Mouse (Mus musculus) olfactory bulb, adult 2 months (tissue): ENCODE measurements around the gene Tex14. TPM values are rescaled to one million over a fixed set of nuclear protein-coding genes. Genes with fewer than 3 reads are reported as not detected.

Experiments
- H3K27ac ChIP-seq: fragments of 200-500 bp; 2 replicates; pipeline ENCODE4 v1.5.1; 2012; ENCODE audit warnings: low read depth, low read length; ENCODE audit not compliant: insufficient read depth
- H3K4me1 ChIP-seq: fragments of 200-500 bp; 2 replicates; pipeline ENCODE4 v1.6.1; 2012; ENCODE audit warnings: low read length; ENCODE audit not compliant: control insufficient read depth, insufficient read depth
- H3K4me3 ChIP-seq: fragments of 200-500 bp; 2 replicates; pipeline ENCODE4 v1.5.1; 2012; ENCODE audit warnings: mild to moderate bottlenecking, low read depth, low read length, moderate library complexity; ENCODE audit not compliant: insufficient read depth
- CTCF ChIP-seq: fragments of 200-500 bp; IDR thresholded peaks from 2 replicates; pipeline ENCODE4 v1.5.1; 2012; ENCODE audit warnings: low read depth, mild to moderate bottlenecking, low read length, moderate library complexity; ENCODE audit not compliant: insufficient read depth
- POLR2A ChIP-seq: fragments of 200-500 bp; IDR thresholded peaks from 2 replicates; pipeline ENCODE4 v1.6.1; 2012; ENCODE audit warnings: mild to moderate bottlenecking, low read depth, low read length, moderate library complexity; ENCODE audit not compliant: insufficient read depth
- WGBS: fragments of 180-500 bp; shearing (Covaris S2); methylation state at CpG from one replicate; pipeline ENCODE4 v1.1.7; 2018; 5-methylcytosine and 5-hydroxymethylcytosine counted together
- polyA plus RNA-seq: library from polyadenylated mRNA; stranded (reverse); fragments of >200 nt; gene quantifications from 2 replicates; pipeline ENCODE4 v1.2.4, GENCODE M21; 2012; ENCODE audit warnings: low replicate concordance; ENCODE audit not compliant: missing spikeins, insufficient read depth, insufficient read length

The Tex14 gene
- polyA plus RNA-seq, 1 experiment, result not detected

- Histone ChIP-seq H3K4me1 (peaks cover 41% of the 10 kb centered on the region), H3K4me3 (no peak overlapping the region), H3K27ac (peak overlapping the region; percentile 53)
- WGBS, result 45% methylated on average over 5 of the region's 5 CpGs
- TF ChIP-seq POLR2A, result no peak
- TF ChIP-seq CTCF, result no peak
Observed at GRCm38 (mm10) chr11:87570743-87571142, 165.9 kb downstream of the Tex14 start.

DNA sequence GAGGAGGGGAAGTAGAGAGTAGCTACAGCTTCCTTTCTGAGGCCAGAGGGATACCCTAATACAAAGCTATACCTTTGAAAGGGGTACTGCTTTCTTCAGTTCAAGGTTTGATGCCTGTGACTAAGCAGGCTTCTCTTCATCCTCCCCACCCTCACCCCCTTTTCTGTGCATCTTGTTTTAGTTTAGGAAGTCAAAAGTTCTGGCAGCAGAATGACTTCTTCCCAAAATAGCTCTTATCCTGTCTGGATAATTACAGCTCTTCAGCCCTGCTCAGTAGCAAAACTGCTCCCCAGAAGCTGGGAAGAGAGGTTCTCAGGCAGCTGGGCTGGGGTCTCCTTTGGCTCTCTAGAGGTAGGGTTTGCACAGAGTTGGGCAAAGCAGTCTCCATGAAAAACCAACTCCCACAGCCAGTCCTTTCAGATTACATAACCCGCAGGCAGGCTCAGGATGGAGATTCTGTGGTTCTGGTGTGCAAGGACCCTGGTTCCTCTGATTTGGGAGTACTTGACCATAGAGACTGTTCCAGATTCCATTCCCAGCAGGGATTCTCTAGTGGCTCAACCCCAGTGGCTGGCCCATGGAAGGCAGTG, 166.6 kb downstream of the Tex14 start:
- 45% methylated on average over 1 of the region's 1 CpGs for WGBS
- Histone ChIP-seq H3K4me1 (peaks cover 43% of the 10 kb centered on the region), H3K4me3 (no peak overlapping the region), H3K27ac (peak overlapping the region; percentile 92)
- no peak for TF ChIP-seq POLR2A
- no peak for TF ChIP-seq CTCF

DNA sequence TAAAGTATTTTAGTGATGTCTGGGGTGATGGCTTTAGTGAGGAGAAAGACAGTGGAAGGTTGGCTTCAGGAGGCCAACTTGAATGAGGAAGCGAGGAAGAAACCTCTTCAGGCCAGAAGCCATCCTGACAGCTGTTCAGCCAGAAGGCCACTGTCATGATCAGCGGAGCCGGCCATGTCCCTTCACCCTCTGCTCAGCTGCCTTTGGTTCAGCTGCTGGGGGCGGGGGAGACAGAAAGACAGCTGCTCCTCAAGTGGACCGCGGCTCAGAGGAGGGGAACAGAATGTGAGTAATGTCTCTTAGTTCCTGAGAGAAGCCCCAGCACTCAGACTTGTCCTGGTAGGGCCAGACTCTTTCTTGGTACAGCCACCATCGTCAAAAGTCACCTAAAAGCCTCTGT, 168.9 kb downstream of the Tex14 start:
- 84% methylated on average over 7 of the region's 7 CpGs for WGBS
- no peak for TF ChIP-seq POLR2A
- TF ChIP-seq CTCF, result no peak
- no peak overlapping the region for H3K27ac ChIP-seq

DNA sequence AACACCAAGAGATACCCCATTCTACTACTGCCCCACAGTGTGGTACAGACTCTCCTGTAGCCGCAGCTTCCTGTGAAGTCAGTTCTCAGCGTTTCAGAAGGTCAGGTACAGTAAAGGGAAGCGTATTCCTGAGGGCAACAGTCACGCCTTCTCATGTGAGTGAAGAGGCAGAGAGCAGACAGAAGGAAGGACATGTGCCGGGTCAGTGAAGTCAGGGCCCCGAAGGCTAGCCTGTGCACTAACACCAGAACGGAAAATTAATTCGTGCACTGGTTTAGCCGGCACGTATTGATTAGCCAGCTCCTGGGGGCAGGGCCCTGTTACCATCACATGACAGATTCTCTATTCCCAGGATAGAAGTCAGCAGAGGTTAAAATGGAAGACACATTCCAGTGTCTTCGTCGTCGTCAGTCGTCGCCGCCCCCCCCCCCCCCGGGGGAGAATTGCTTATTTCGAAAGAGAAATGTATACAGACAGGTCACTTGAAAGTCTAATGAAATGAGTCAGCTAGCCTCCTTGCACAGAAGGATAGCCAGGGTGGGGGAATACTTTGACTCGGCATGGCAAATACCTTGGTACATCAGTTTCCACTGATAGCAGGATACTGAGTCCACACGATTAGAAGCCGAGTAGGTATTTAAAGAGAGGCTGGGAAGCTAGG, 169.8 kb downstream of the Tex14 start:
- no peak overlapping the region for H3K4me3 ChIP-seq
- peaks cover 54% of the 10 kb centered on the region for H3K4me1 ChIP-seq
- 79% methylated on average over 21 of the region's 21 CpGs for WGBS
- TF ChIP-seq CTCF (no peak), POLR2A (no peak)
- H3K27ac ChIP-seq, result no peak overlapping the region

More for the DNA sequence above, 168.9 kb downstream of the Tex14 start:
- Histone ChIP-seq H3K4me3 (no peak overlapping the region), H3K4me1 (peaks cover 49% of the 10 kb centered on the region)

- 17% methylated on average over 6 of the region's 6 CpGs for WGBS
- Histone ChIP-seq H3K27ac (peak overlapping the region; percentile 72), H3K4me1 (peaks cover 53% of the 10 kb centered on the region), H3K4me3 (peak overlapping the region; percentile 89)
- TF ChIP-seq POLR2A (no peak), CTCF (no peak)
Observed at GRCm38 (mm10) chr11:87577601-87578248, 172.9 kb downstream of the Tex14 start.

DNA sequence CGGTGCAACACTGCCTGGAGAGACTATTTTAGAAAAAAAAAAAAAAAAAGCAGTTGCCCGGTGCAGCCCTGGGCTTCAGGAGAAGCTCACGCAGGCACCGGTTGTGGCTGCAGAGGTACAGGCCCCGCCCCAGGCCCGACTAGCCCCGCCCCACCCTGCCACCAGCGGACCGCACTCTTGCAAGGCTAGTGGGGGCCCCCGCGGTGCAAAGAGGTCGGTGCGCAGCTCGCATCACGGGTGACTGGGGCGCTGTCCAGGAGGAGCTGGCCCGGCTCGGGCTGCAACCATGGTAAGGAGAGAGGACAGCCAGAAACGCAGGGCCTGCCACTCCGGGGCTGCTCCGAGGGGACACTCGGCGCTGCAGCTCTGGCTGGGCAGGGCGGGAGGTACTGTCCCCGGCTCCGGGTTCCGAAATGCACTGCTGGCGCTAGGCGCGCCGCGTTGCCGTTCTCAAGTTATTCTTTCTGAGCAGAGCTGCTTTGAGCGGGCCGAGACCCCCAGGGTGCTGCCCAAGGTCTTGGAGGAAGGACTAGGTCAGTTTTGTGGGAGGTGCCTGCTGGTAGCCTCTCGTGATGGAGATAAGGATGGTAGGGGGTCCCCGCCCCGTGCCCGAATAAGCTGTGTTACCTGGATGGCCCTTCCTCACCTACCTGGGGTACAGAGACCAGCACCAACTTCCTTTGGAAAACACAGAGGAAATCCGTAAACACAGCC, 173.5 kb downstream of the Tex14 start:
- peak overlapping the region; percentile 89 for H3K4me3 ChIP-seq
- H3K27ac ChIP-seq, result peak overlapping the region; percentile 92
- peak; percentile 69; the same call in 1 of the 2 replicates for TF ChIP-seq POLR2A
- no peak for TF ChIP-seq CTCF
- peaks cover 54% of the 10 kb centered on the region for H3K4me1 ChIP-seq
- WGBS, result under 1% methylated on average over 40 of the region's 40 CpGs

DNA sequence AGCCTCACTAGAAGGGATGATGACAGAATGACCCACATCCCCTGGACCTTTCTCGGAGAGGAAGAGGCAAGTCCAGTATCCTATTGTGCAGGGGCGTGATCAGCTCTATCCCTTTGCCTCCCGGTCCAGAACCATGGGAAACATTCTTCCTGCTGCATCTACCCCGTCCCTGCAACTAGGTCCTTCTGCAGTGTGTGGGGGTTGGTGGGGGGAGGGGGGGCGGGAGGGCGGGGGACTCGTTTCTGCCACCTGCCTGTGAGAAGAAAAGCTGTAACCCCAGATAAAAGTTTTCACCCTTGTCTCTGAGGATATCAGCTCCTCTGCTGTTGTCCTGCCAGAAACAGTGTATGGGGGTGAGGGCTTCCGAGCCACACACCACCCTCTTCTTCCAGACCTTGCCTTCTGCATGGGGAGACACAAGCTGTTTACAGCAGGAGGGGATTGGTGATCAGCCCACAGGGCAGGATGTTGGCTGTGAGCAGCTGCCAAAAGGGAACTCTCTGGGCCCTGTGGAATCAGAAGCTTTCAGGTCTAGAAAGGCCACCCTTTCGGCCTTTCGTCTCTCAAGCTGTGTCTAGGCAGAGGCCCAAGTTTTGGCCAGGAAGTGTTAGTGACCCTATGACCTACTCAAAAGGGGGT, 174.2 kb downstream of the Tex14 start:
- peaks cover 50% of the 10 kb centered on the region for H3K4me1 ChIP-seq
- 12% methylated on average over 10 of the region's 10 CpGs for WGBS
- peak overlapping the region; percentile 89 for H3K4me3 ChIP-seq
- H3K27ac ChIP-seq, result peak overlapping the region; percentile 92
- TF ChIP-seq POLR2A (no peak), CTCF (no peak)

GRCm38 (mm10) chr11:87579713-87580112, 174.8 kb downstream of the Tex14 start:
- H3K4me1 ChIP-seq, result peaks cover 47% of the 10 kb centered on the region
- H3K4me3 ChIP-seq, result peak overlapping the region; percentile 22; the same call in 1 of the 2 replicates
- TF ChIP-seq CTCF (no peak), POLR2A (no peak)
- peak overlapping the region; percentile 16 for H3K27ac ChIP-seq
- 50% methylated on average over 1 of the region's 1 CpGs for WGBS
